Mouse (Mus musculus) T-helper 2 cell (primary cell): ENCODE data around the gene Dmap1.

ENCODE experiments used
- in situ Hi-C: fragments of 300-600 bp; cut with MboI, MseI; formaldehyde crosslinking; loops from one replicate; pipeline ENCODE4 v1.15.1; 2025; ENCODE audit warnings: high pct_unique_total_duplicates

The Dmap1 gene

GRCm38 (mm10) chr4:117681931-117682461 is at the start of gene Dmap1:
TSS of gene Dmap1 (minus strand) at chr4:117682273.
- in situ Hi-C loops: no loop called here

- in situ Hi-C loops: no loop called here
These were observed 42.0 kb upstream of the Dmap1 start, which contains the start of gene Gm12845 for GRCm38 (mm10) chr4:117724112-117724511. TSS of gene Gm12845 (plus strand) at chr4:117724412.

GRCm38 (mm10) chr4:117713303-117714098 is 31.4 kb upstream of the Dmap1 start:
- in situ Hi-C loops: loop anchor here (5.0 kb wide), 2 partner anchors 59 to 149 kb away; no protein-coding TSS in a partner anchor

GRCm38 (mm10) chr4:117712314-117712713 is 30.2 kb upstream of the Dmap1 start:
- in situ Hi-C loops: loop anchor here (5.0 kb wide), 2 partner anchors 60 to 150 kb away; no protein-coding TSS in a partner anchor

GRCm38 (mm10) chr4:117708780-117709550 is 26.9 kb upstream of the Dmap1 start:
- in situ Hi-C loops: no loop called here

GRCm38 (mm10) chr4:117705361-117705760 is 23.3 kb upstream of the Dmap1 start:
- in situ Hi-C loops: no loop called here

- in situ Hi-C loops: no loop called here
These were observed 4.3 kb upstream of the Dmap1 start for GRCm38 (mm10) chr4:117686354-117686753.

GRCm38 (mm10) chr4:117683048-117683768 is 1.1 kb upstream of the Dmap1 start:
- in situ Hi-C loops: no loop called here

GRCm38 (mm10) chr4:117682463-117682862 is 390 bp upstream of the Dmap1 start:
- in situ Hi-C loops: no loop called here

GRCm38 (mm10) chr4:117680963-117681362 is 1.1 kb downstream of the Dmap1 start:
- in situ Hi-C loops: no loop called here

- in situ Hi-C loops: no loop called here
These were observed 5.2 kb downstream of the Dmap1 start for GRCm38 (mm10) chr4:117676903-117677302.

- in situ Hi-C loops: no loop called here
These were observed 8.2 kb downstream of the Dmap1 start for GRCm38 (mm10) chr4:117673901-117674300.

- in situ Hi-C loops: no loop called here
These were observed 10.0 kb downstream of the Dmap1 start for GRCm38 (mm10) chr4:117672042-117672441.

GRCm38 (mm10) chr4:117669874-117670273 is 12.2 kb downstream of the Dmap1 start:
- in situ Hi-C loops: no loop called here

- in situ Hi-C loops: no loop called here
These were observed 16.0 kb downstream of the Dmap1 start for GRCm38 (mm10) chr4:117666054-117666453.

- in situ Hi-C loops: no loop called here
These were observed 16.5 kb downstream of the Dmap1 start for GRCm38 (mm10) chr4:117665531-117665930.

GRCm38 (mm10) chr4:117664411-117665137 is 17.5 kb downstream of the Dmap1 start:
- in situ Hi-C loops: no loop called here

- in situ Hi-C loops: no loop called here
These were observed 22.1 kb downstream of the Dmap1 start for GRCm38 (mm10) chr4:117660001-117660400.

GRCm38 (mm10) chr4:117658582-117659444 is 23.3 kb downstream of the Dmap1 start:
- in situ Hi-C loops: no loop called here

- in situ Hi-C loops: no loop called here
These were observed 24.4 kb downstream of the Dmap1 start for GRCm38 (mm10) chr4:117657646-117658045.
